Mouse (Mus musculus) kidney, embryonic 15.5 days (tissue): Measurements from ENCODE around the gene H2-Eb1. TPM values are rescaled to one million over a fixed set of nuclear protein-coding genes. Genes with fewer than 3 reads are reported as not detected.
"Not testable (repeated sequence)": the region's sequence is repeated elsewhere in the genome, so short reads cannot be mapped to it uniquely, and the experiment has no call there.

Experiments used
- ATAC-seq: fragments of 200-750 bp; cut with Nextera tagmentation; replicated peaks from 2 replicates; pipeline ENCODE4 v1.8.0; 2017; ENCODE audit warnings: moderate TSS enrichment; ENCODE audit not compliant: low FRiP score
- H3K27ac ChIP-seq: fragments of 300-500 bp; sonication (generic); 2 replicates; pipeline ENCODE4 v1.5.1; 2015; ENCODE audit warnings: mild to moderate bottlenecking, inconsistent platforms
- H3K27me3 ChIP-seq: fragments of 300-500 bp; sonication (generic); 2 replicates; pipeline ENCODE4 v1.6.1; 2015; ENCODE audit warnings: inconsistent platforms
- H3K36me3 ChIP-seq: fragments of 300-500 bp; sonication (generic); 2 replicates; pipeline ENCODE4 v1.6.1; 2015; ENCODE audit warnings: inconsistent platforms
- H3K4me1 ChIP-seq: fragments of 300-500 bp; sonication (generic); 2 replicates; pipeline ENCODE4 v1.6.1; 2015; ENCODE audit warnings: inconsistent platforms
- H3K4me2 ChIP-seq: fragments of 300-500 bp; sonication (generic); 2 replicates; pipeline ENCODE4 v1.6.1; 2015; ENCODE audit warnings: moderate library complexity, mild to moderate bottlenecking, inconsistent platforms
- H3K4me3 ChIP-seq: fragments of 300-500 bp; sonication (generic); replicated peaks from 2 replicates; pipeline ENCODE4 v1.5.1; 2015; ENCODE audit warnings: mild to moderate bottlenecking, inconsistent platforms
- H3K9ac ChIP-seq: fragments of 300-500 bp; sonication (generic); 2 replicates; pipeline ENCODE4 v1.6.1; 2015; ENCODE audit warnings: mild to moderate bottlenecking, inconsistent platforms
- H3K9me3 ChIP-seq: fragments of 300-500 bp; sonication (generic); replicated peaks from 2 replicates; pipeline ENCODE4 v1.6.1; 2016; ENCODE audit warnings: inconsistent platforms
- WGBS: fragments of 180-500 bp; shearing (Covaris S2); methylation state at CpG from one replicate; pipeline ENCODE4 v1.1.7; 2015; ENCODE audit warnings: mixed read lengths; 5-methylcytosine and 5-hydroxymethylcytosine counted together
- polyA plus RNA-seq: library from polyadenylated mRNA; unstranded; fragments of >200 nt; fragmentation: Nextera tagmentation; extraction: Ambion mirVana; gene quantifications from 2 replicates; pipeline ENCODE4 v1.2.1, GENCODE M21; 2015

H2-Eb1 gene
- polyA plus RNA-seq, 1 experiment from 2014 or later, result 6.9 TPM

GRCm38 (mm10) chr17:34306407-34306806, 740 bp downstream of the H2-Eb1 start:
- no peak overlapping the region for H3K4me3 ChIP-seq
- H3K36me3 ChIP-seq, result no peaks in the 10 kb centered on the region
- WGBS, result 81% methylated on average over 2 of the region's 2 CpGs
- no peaks in the 10 kb centered on the region for H3K27me3 ChIP-seq
- H3K9me3 ChIP-seq, result no peaks in the 10 kb centered on the region
- H3K4me2 ChIP-seq, result no peak overlapping the region
- no peak overlapping the region for H3K9ac ChIP-seq
- peaks cover 7% of the 10 kb centered on the region; the same call in 1 of the 2 replicates for H3K4me1 ChIP-seq
- no peak for ATAC-seq
- H3K27ac ChIP-seq, result no peak overlapping the region

GRCm38 (mm10) chr17:34307216-34307615, 1.5 kb downstream of the H2-Eb1 start:
- Histone ChIP-seq H3K4me2 (no peak overlapping the region), H3K4me3 (no peak overlapping the region), H3K36me3 (no peaks in the 10 kb centered on the region), H3K4me1 (peaks cover 7% of the 10 kb centered on the region; the same call in 1 of the 2 replicates), H3K27ac (no peak overlapping the region), H3K27me3 (no peaks in the 10 kb centered on the region), H3K9ac (no peak overlapping the region), H3K9me3 (no peaks in the 10 kb centered on the region)
- ATAC-seq, result no peak

GRCm38 (mm10) chr17:34308161-34308560, 2.5 kb downstream of the H2-Eb1 start:
- WGBS, result 80% methylated on average over 4 of the region's 4 CpGs

GRCm38 (mm10) chr17:34309225-34309624, 3.6 kb downstream of the H2-Eb1 start:
- peak overlapping the region; percentile 61 for H3K4me3 ChIP-seq
- WGBS, result 25% methylated on average over 10 of the region's 10 CpGs
- H3K4me1 ChIP-seq, result peaks cover 9% of the 10 kb centered on the region; the same call in 1 of the 2 replicates
- H3K36me3 ChIP-seq, result no peaks in the 10 kb centered on the region
- no peaks in the 10 kb centered on the region for H3K9me3 ChIP-seq
- peak overlapping the region; percentile 59 for H3K9ac ChIP-seq
- H3K4me2 ChIP-seq, result peak overlapping the region; percentile 73
- peak overlapping the region; percentile 70; the same call in 1 of the 2 replicates for H3K27ac ChIP-seq
- no peaks in the 10 kb centered on the region for H3K27me3 ChIP-seq
- no peak for ATAC-seq

More at GRCm38 (mm10) chr17:34308161-34308560, 2.5 kb downstream of the H2-Eb1 start:
- Histone ChIP-seq H3K36me3 (no peaks in the 10 kb centered on the region), H3K4me1 (peaks cover 7% of the 10 kb centered on the region; the same call in 1 of the 2 replicates), H3K27ac (no peak overlapping the region), H3K9me3 (no peaks in the 10 kb centered on the region), H3K9ac (no peak overlapping the region), H3K27me3 (no peaks in the 10 kb centered on the region), H3K4me3 (no peak overlapping the region), H3K4me2 (no peak overlapping the region)
- no peak for ATAC-seq

GRCm38 (mm10) chr17:34309683-34310385, 4.2 kb downstream of the H2-Eb1 start:
- Histone ChIP-seq H3K9ac (peak overlapping the region; percentile 59), H3K4me3 (peak overlapping the region; percentile 61), H3K4me2 (peak overlapping the region; percentile 73), H3K27ac (peak overlapping the region; percentile 70), H3K9me3 (no peaks in the 10 kb centered on the region), H3K4me1 (peaks cover 10% of the 10 kb centered on the region; the same call in 1 of the 2 replicates), H3K27me3 (no peaks in the 10 kb centered on the region), H3K36me3 (no peaks in the 10 kb centered on the region)
- ATAC-seq, result peak; percentile 82
- 21% methylated on average over 38 of the region's 38 CpGs for WGBS

GRCm38 (mm10) chr17:34310526-34310925, 4.9 kb downstream of the H2-Eb1 start:
- not testable (repeated sequence) for H3K27me3 ChIP-seq, H3K36me3 ChIP-seq, H3K9me3 ChIP-seq, H3K27ac ChIP-seq, ATAC-seq, H3K9ac ChIP-seq, H3K4me2 ChIP-seq, H3K4me3 ChIP-seq
- WGBS, result 80% methylated on average over 3 of the region's 3 CpGs
- H3K4me1 ChIP-seq, result peaks cover 10% of the 10 kb centered on the region; the same call in 1 of the 2 replicates

GRCm38 (mm10) chr17:34312185-34312584, 6.5 kb downstream of the H2-Eb1 start:
- Histone ChIP-seq H3K27ac (no peak overlapping the region), H3K27me3 (no peaks in the 10 kb centered on the region), H3K9ac (no peak overlapping the region), H3K36me3 (no peaks in the 10 kb centered on the region), H3K9me3 (no peaks in the 10 kb centered on the region), H3K4me2 (no peak overlapping the region), H3K4me3 (no peak overlapping the region), H3K4me1 (peaks cover 10% of the 10 kb centered on the region; the same call in 1 of the 2 replicates)
- no peak for ATAC-seq
- 71% methylated on average over 1 of the region's 1 CpGs for WGBS

- H3K27ac ChIP-seq, result no peak overlapping the region
- H3K9me3 ChIP-seq, result no peaks in the 10 kb centered on the region
- H3K4me3 ChIP-seq, result no peak overlapping the region
- H3K27me3 ChIP-seq, result no peaks in the 10 kb centered on the region
- no peak overlapping the region for H3K4me2 ChIP-seq
- H3K4me1 ChIP-seq, result peaks cover 10% of the 10 kb centered on the region; the same call in 1 of the 2 replicates
- H3K36me3 ChIP-seq, result no peaks in the 10 kb centered on the region
- H3K9ac ChIP-seq, result no peak overlapping the region
- ATAC-seq, result no peak
- 38% methylated on average over 3 of the region's 3 CpGs for WGBS
Measured at GRCm38 (mm10) chr17:34313393-34313792, 7.7 kb downstream of the H2-Eb1 start.

GRCm38 (mm10) chr17:34314286-34314685, 8.6 kb downstream of the H2-Eb1 start:
- peak; percentile 72 for ATAC-seq
- Histone ChIP-seq H3K27ac (no peak overlapping the region), H3K4me2 (no peak overlapping the region), H3K9me3 (no peaks in the 10 kb centered on the region), H3K4me3 (no peak overlapping the region), H3K36me3 (no peaks in the 10 kb centered on the region), H3K27me3 (no peaks in the 10 kb centered on the region), H3K9ac (no peak overlapping the region), H3K4me1 (peaks cover 8% of the 10 kb centered on the region; the same call in 1 of the 2 replicates)
- 56% methylated on average over 9 of the region's 9 CpGs for WGBS

- WGBS, result 84% methylated on average over 1 of the region's 1 CpGs
- Histone ChIP-seq H3K27ac (no peak overlapping the region), H3K4me1 (0 out of 2 replicates have a peak, but pooled peaks cover 3% of the 10 kb centered on the region), H3K4me3 (no peak overlapping the region), H3K36me3 (no peaks in the 10 kb centered on the region), H3K27me3 (no peaks in the 10 kb centered on the region), H3K9me3 (no peaks in the 10 kb centered on the region), H3K4me2 (no peak overlapping the region), H3K9ac (no peak overlapping the region)
- no peak for ATAC-seq
Measured at GRCm38 (mm10) chr17:34315512-34315911, 9.8 kb downstream of the H2-Eb1 start.

- H3K27me3 ChIP-seq, result no peaks in the 10 kb centered on the region
- H3K9me3 ChIP-seq, result no peaks in the 10 kb centered on the region
- no peak for ATAC-seq
- no peak overlapping the region for H3K27ac ChIP-seq
- H3K4me3 ChIP-seq, result no peak overlapping the region
- H3K4me1 ChIP-seq, result 0 out of 2 replicates have a peak, but pooled peaks cover 3% of the 10 kb centered on the region
- WGBS, result 80% methylated on average over 2 of the region's 2 CpGs
- no peak overlapping the region for H3K9ac ChIP-seq
- H3K4me2 ChIP-seq, result no peak overlapping the region
- no peaks in the 10 kb centered on the region for H3K36me3 ChIP-seq
Measured at GRCm38 (mm10) chr17:34316697-34317096, 11.0 kb downstream of the H2-Eb1 start.

- H3K27me3 ChIP-seq, result no peaks in the 10 kb centered on the region
- H3K4me3 ChIP-seq, result no peak overlapping the region
- no peaks in the 10 kb centered on the region for H3K36me3 ChIP-seq
- no peak overlapping the region for H3K4me2 ChIP-seq
- no peak overlapping the region for H3K27ac ChIP-seq
- H3K9me3 ChIP-seq, result no peaks in the 10 kb centered on the region
- ATAC-seq, result no peak
- WGBS, result 23% methylated on average over 2 of the region's 2 CpGs
- H3K9ac ChIP-seq, result no peak overlapping the region
- 0 out of 2 replicates have a peak, but pooled peaks cover 3% of the 10 kb centered on the region for H3K4me1 ChIP-seq
Measured at GRCm38 (mm10) chr17:34317275-34317674, 11.6 kb downstream of the H2-Eb1 start.
